Mouse (Mus musculus): ENCODE results near the gene Gm3739. TPM values are rescaled to one million over a fixed set of nuclear protein-coding genes. Genes with fewer than 3 reads are reported as not detected.

Gm3739 gene
- 0.13 TPM in 1 of 2 replicates, not detected in the other for polyA plus RNA-seq (2012; ENCODE audit: low replicate concordance)

DNA sequence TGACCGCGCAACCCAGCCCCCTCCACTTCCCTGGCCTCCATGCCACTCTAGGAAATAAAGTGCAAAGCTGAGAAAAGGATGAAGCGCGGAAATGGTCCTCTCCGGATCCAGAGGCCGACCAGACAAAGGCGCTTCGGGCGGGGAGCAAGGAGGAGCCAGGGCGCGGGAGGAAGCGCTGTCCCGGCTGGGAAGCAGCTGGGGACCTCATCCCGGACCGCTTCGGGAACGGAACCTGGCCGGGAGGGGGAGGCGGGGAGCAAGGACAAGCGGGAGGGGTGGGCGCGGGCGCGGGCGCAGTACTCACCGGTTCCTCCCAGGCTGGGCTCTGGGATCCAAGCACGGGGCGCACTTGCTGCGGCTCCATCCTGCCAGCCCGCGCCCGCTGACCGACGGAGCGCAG, at the start of gene Gm3739:
Gene Gm3739, minus strand, starts transcription at position 389 of the 400 bp plus-strand sequence.

DNA sequence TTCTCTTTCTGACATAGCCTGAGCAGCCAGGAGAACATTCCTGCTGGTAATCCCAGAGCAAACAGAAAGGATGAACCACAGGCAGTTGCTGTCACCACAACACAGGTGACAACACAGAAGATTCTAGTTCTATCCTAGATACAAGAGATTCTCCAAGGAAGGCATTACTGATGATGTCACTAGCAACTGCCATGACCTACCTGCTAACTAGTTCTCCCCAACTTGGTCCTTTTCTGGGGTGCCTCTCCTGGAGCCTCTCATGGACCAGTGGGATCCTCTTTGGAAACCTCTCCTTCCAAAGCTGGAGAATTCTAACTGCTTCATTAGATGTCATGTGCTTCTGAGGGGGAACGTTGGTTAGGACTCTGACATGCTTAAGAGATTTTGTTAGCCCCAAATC, 17.4 kb upstream of the Gm3739 start, which contains the start of gene Gm5797:
Gene Gm5797, minus strand, starts transcription at position 101 of the 400 bp plus-strand sequence.

DNA sequence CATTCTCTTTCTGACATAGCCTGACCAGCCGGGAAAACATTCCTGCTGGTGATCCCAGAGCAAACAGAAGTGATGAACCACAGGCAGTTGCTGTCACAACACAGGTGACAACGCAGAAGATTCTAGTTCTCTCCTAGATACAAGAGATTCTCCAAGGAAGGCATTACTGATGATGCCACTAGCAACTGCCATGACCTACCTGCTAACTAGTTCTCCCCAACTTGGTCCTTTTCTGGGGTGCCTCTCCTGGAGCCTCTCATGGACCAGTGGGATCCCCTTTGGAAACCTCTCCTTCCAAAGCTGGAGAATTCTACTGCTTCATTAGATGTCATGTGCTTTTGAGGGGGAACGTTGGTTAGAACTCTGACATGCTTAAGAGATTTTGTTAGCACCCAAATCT, 50.2 kb downstream of the Gm3739 start, which contains the start of gene Gm3727:
Gene Gm3727, minus strand, starts transcription at position 101 of the 400 bp plus-strand sequence.

Other genes starting within 250 kb of the Gm3739 start
- not detected in 2 replicates for gene Gm3696, start 214.4 kb downstream of the Gm3739 start, polyA plus RNA-seq (2012; ENCODE audit: low replicate concordance)
- not detected in 2 replicates for gene Gm6676, start 189.6 kb downstream of the Gm3739 start, polyA plus RNA-seq (2012; ENCODE audit: low replicate concordance)
- not detected in 2 replicates for gene Gm3512, start 140.5 kb downstream of the Gm3739 start, polyA plus RNA-seq (2012; ENCODE audit: low replicate concordance)
- gene Gm16434, start 120.5 kb downstream of the Gm3739 start, polyA plus RNA-seq (2012; ENCODE audit: low replicate concordance): not detected in 2 replicates
- gene Gm3727, start 50.3 kb downstream of the Gm3739 start, polyA plus RNA-seq (2012; ENCODE audit: low replicate concordance): not detected in 2 replicates
- gene Gm5797, start 17.3 kb upstream of the Gm3739 start, polyA plus RNA-seq (2012; ENCODE audit: low replicate concordance): not detected in 2 replicates
- gene Gm8374, start 50.1 kb upstream of the Gm3739 start, polyA plus RNA-seq (2012; ENCODE audit: low replicate concordance): not detected in 2 replicates
- gene Gm3755, start 135.9 kb upstream of the Gm3739 start, polyA plus RNA-seq (2012; ENCODE audit: low replicate concordance): not detected in 2 replicates
- not detected in 2 replicates for gene Gm3752, start 168.7 kb upstream of the Gm3739 start, polyA plus RNA-seq (2012; ENCODE audit: low replicate concordance)